Mouse (Mus musculus): ENCODE data around the gene Ift81. TPM values are rescaled to one million over a fixed set of nuclear protein-coding genes. Genes with fewer than 3 reads are reported as not detected.
"Not testable (repeated sequence)": the region's sequence is repeated elsewhere in the genome, so short reads cannot be mapped to it uniquely, and the experiment has no call there.

The Ift81 gene
- polyA plus RNA-seq (2016; fragmentation: Nextera tagmentation; extraction: Ambion mirVana) = 25.2 and 30.0 TPM in 2 replicates

DNA sequence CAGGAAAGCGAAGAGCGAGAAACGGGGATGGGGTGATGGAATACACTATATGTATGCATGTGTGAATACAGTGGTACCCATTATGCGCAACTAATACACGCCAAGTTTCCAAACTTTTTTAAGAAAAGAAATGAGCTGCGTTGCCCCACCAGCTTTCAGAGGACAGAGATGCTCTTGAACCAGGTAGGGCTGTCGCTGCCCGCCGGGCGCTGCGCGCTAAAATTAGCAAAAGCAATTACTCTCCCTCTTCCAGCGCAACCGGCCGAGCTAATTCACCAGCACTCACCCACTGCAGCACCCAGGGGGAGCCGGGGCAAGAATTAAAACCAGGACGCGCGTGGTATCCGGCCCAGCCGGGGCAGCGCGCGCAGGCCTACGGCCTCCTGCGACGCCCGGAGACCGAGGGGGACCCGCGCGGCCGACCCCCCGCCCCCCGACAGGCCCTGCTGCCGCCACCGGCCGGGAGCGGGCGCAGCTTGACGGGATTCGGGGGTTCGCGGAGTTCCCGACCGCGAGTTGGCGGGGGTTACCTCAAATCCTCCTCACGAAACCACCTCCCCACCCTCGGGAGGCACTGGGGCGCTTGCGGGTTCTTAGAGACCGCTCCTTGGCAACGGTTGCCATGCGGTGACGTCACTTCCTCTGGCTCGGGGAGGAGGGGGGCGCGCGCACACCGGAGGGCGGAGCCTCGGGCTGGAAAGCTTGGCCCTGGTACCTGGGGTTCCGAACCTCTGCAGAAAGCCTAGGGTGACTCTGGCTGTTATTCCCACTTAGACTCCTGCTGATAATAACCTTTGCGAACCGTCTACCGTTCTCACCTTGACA, at the start of gene Ift81:
Ift81 (minus strand) TSS at position 611 of the 825 bp plus-strand sequence.
- Histone ChIP-seq H3K36me3 (peaks cover 8% of the 10 kb centered on the region), H3K4me3 (peak within 1 kb of the TSS; percentile 89), H3K4me1 (replicated peaks) (peaks cover 24% of the 10 kb centered on the region), H3K27ac (ENCODE audit: poor library complexity, severe bottlenecking) (peak within 1 kb of the TSS; percentile 94), H3K9ac (peak within 1 kb of the TSS; percentile 93), H3K4me2 (peak within 1 kb of the TSS; percentile 82), H3K27me3 (replicated peaks) (no peaks in the 10 kb centered on the region), H3K9me3 (replicated peaks) (no peaks in the 10 kb centered on the region)
- 3% methylated on average over 53 of the region's 67 CpGs for WGBS
- ATAC-seq (ENCODE audit: insufficient number of reproducible peaks, low FRiP score) = peak; percentile 95

- H3K9me3 ChIP-seq (replicated peaks) = no peaks in the 10 kb centered on the region
- no peaks in the 10 kb centered on the region for H3K27me3 ChIP-seq (replicated peaks)
- no peak overlapping the region for H3K4me2 ChIP-seq
- no peak for ATAC-seq (ENCODE audit: insufficient number of reproducible peaks, low FRiP score)
- H3K4me3 ChIP-seq = no peak overlapping the region
- no peaks in the 10 kb centered on the region for H3K36me3 ChIP-seq
- H3K27ac ChIP-seq (ENCODE audit: poor library complexity, severe bottlenecking) = 0 out of 2 replicates have a peak overlapping the region, but pooled peaks have one; percentile 3
- peaks cover 8% of the 10 kb centered on the region for H3K4me1 ChIP-seq (replicated peaks)
- 96% methylated on average over 6 of the region's 6 CpGs for WGBS
- no peak overlapping the region for H3K9ac ChIP-seq
Observed at GRCm38 (mm10) chr5:122662501-122662900, 48.2 kb upstream of the Ift81 start.

GRCm38 (mm10) chr5:122656808-122657207, 42.5 kb upstream of the Ift81 start:
- no peak overlapping the region for H3K9ac ChIP-seq
- no peaks in the 10 kb centered on the region for H3K27me3 ChIP-seq (replicated peaks)
- peaks cover 25% of the 10 kb centered on the region for H3K4me1 ChIP-seq (replicated peaks)
- no peak overlapping the region for H3K4me3 ChIP-seq
- H3K4me2 ChIP-seq = no peak overlapping the region
- ATAC-seq (ENCODE audit: insufficient number of reproducible peaks, low FRiP score) = no peak
- 92% methylated on average over 12 of the region's 12 CpGs for WGBS
- no peaks in the 10 kb centered on the region for H3K9me3 ChIP-seq (replicated peaks)
- H3K36me3 ChIP-seq = no peaks in the 10 kb centered on the region
- H3K27ac ChIP-seq (ENCODE audit: poor library complexity, severe bottlenecking) = no peak overlapping the region

- Histone ChIP-seq H3K4me1 (replicated peaks) (peaks cover 27% of the 10 kb centered on the region), H3K9me3 (replicated peaks) (no peaks in the 10 kb centered on the region), H3K27me3 (replicated peaks) (no peaks in the 10 kb centered on the region), H3K27ac (ENCODE audit: poor library complexity, severe bottlenecking) (peak overlapping the region; percentile 17; the same call in 1 of the 2 replicates), H3K4me2 (no peak overlapping the region), H3K4me3 (no peak overlapping the region), H3K36me3 (no peaks in the 10 kb centered on the region), H3K9ac (no peak overlapping the region)
- WGBS = 55% methylated on average over 5 of the region's 5 CpGs
- peak; percentile 60; the same call in 1 of the 2 replicates for ATAC-seq (ENCODE audit: insufficient number of reproducible peaks, low FRiP score)
Observed at GRCm38 (mm10) chr5:122654268-122654573, 39.9 kb upstream of the Ift81 start.

DNA sequence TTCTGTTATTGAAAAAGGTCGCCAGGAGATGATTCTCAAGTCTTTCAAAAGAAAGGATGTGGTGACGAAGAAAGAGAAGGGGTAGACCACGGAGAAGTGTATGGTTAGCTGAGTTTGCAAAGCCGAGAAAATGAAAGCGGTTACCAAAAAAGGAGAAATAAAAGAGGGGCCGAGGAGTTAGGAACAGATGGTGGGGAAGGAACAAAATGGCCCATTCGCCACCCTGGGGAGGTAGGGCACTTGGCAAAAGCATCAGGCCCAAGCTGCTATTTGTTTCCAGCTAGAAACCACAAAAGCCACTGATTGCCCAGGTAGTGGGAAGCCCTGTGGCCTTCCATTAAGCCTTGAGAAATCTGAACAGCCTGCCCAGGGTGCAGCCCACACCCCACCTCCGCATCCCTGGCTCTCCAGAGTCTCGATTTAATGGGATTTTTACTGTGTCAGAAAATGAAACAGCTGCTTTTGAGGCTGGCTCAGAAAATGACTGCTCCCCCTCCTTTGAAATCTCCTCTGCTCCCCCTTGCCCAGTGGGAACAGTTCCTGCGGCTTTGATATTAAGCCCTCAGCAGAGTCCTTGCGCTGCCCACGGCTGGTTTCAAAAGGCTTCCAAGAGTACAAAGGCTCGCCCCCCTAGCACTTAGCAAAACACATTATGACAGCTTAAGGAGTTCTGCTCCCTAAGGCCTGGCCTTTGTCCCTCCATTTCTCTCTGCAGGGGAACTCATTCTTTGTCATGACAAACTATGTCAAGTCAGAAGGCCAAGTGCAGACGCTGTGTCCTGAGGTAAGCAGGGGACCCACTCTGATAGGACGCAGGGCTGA, 39.3 kb upstream of the Ift81 start:
- no peak; the same call in 1 of the 2 replicates for ATAC-seq (ENCODE audit: insufficient number of reproducible peaks, low FRiP score)
- Histone ChIP-seq H3K27me3 (replicated peaks) (no peaks in the 10 kb centered on the region), H3K36me3 (no peaks in the 10 kb centered on the region), H3K9me3 (replicated peaks) (no peaks in the 10 kb centered on the region), H3K27ac (ENCODE audit: poor library complexity, severe bottlenecking) (peak overlapping the region; percentile 17; the same call in 1 of the 2 replicates), H3K4me1 (replicated peaks) (peaks cover 27% of the 10 kb centered on the region), H3K4me3 (no peak overlapping the region), H3K9ac (no peak overlapping the region), H3K4me2 (peak overlapping the region; percentile 44; the same call in 1 of the 2 replicates)
- WGBS = 60% methylated on average over 15 of the region's 15 CpGs

DNA sequence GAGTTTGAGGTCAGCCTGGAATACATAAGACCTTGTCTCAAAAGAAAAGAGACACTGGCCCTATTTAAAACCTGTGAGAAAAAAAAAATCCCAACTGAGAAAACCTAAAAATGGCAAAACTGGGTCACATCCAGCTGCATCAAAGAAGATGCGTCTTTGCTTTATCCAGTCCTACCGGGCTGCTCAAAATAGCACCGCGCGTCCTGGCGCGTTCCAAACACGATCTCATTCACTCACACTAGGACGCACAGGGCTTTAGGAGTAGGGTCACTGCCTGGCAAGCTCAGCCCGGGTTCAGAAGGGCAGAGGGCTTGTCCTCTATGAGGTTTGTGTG, 38.8 kb upstream of the Ift81 start:
- Histone ChIP-seq H3K9me3 (replicated peaks) (peaks cover 2% of the 10 kb centered on the region; the same call in 1 of the 2 replicates), H3K4me2 (peak overlapping the region; percentile 44), H3K9ac (no peak overlapping the region), H3K27me3 (replicated peaks) (no peaks in the 10 kb centered on the region), H3K4me3 (no peak overlapping the region), H3K4me1 (replicated peaks) (peaks cover 27% of the 10 kb centered on the region), H3K27ac (ENCODE audit: poor library complexity, severe bottlenecking) (0 out of 2 replicates have a peak overlapping the region, but pooled peaks have one; percentile 17), H3K36me3 (no peaks in the 10 kb centered on the region)
- WGBS = 54% methylated on average over 10 of the region's 10 CpGs
- no peak for ATAC-seq (ENCODE audit: insufficient number of reproducible peaks, low FRiP score)

DNA sequence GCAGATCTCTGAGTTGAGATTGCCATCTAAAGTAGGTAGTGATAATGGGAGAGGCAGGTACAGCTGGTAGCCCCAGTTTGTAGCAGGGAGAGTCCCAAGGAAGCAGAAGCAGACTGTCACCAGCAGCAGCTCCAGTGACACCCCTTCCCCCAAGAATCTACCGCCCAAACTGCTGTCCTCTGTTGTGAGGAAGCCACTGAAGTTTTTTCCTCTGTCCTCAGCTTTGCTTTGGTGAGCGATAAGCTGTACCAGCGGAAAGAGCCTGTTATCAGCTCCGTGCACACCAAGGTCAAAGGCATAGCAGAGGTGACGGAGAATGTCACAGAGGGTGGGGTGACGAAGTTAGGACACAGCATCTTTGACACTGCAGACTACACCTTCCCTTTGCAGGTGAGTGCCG, 38.2 kb upstream of the Ift81 start:
- Histone ChIP-seq H3K27ac (ENCODE audit: poor library complexity, severe bottlenecking) (peak overlapping the region; percentile 71), H3K4me3 (no peak overlapping the region), H3K36me3 (no peaks in the 10 kb centered on the region), H3K27me3 (replicated peaks) (no peaks in the 10 kb centered on the region), H3K4me1 (replicated peaks) (peaks cover 27% of the 10 kb centered on the region), H3K9me3 (replicated peaks) (peaks cover 4% of the 10 kb centered on the region; the same call in 1 of the 2 replicates), H3K9ac (peak overlapping the region; percentile 53), H3K4me2 (peak overlapping the region; percentile 44)
- peak; percentile 89 for ATAC-seq (ENCODE audit: insufficient number of reproducible peaks, low FRiP score)
- WGBS = 9% methylated on average over 7 of the region's 7 CpGs

DNA sequence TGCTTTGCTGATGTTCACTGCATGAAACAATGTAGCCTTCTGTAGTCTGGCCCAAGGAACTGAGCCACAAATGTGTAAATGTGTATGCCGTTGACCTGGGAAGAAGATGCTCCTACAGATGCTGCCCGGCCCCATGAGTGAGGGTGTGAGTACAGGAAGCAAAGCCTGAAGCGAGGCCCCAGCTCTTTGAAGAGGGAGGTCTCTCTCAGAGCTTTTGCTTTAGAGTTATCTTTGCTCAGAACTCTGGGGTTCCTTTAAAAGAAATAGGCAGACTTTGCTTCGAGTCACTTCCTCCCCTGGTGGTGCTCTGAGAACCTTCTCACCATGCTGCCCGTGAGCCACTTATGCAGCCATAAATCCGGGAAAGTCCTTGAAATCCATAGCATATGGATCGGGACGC, 35.8 kb upstream of the Ift81 start:
- Histone ChIP-seq H3K27me3 (replicated peaks) (no peaks in the 10 kb centered on the region), H3K9ac (no peak overlapping the region), H3K27ac (ENCODE audit: poor library complexity, severe bottlenecking) (no peak overlapping the region), H3K4me3 (no peak overlapping the region), H3K9me3 (replicated peaks) (peaks cover 4% of the 10 kb centered on the region; the same call in 1 of the 2 replicates), H3K4me2 (no peak overlapping the region), H3K36me3 (no peaks in the 10 kb centered on the region), H3K4me1 (replicated peaks) (peaks cover 40% of the 10 kb centered on the region)
- 89% methylated on average over 8 of the region's 8 CpGs for WGBS
- ATAC-seq (ENCODE audit: insufficient number of reproducible peaks, low FRiP score) = no peak

DNA sequence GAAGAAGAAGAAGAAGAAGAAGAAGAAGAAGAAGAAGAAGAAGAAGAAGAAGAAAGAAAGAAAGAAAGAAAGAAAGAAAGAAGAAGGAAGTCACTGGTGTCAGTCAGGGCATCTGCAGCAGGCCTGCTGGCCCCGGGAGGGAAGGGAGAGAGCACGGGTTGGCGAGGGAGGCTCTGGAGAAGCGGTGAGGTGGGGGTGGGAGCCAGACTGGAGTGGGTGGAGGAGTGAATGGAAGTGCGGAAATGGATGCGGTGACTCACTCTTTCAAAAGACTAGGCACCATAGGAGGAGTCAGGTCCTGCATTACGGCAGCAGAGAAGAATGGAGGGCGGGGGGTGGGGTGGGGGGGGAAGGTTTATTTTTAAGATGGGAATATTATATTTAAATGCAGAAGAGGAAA, 34.9 kb upstream of the Ift81 start:
- no peak overlapping the region for H3K9ac ChIP-seq
- no peaks in the 10 kb centered on the region for H3K36me3 ChIP-seq
- peaks cover 43% of the 10 kb centered on the region for H3K4me1 ChIP-seq (replicated peaks)
- no peak overlapping the region for H3K4me2 ChIP-seq
- no peak for ATAC-seq (ENCODE audit: insufficient number of reproducible peaks, low FRiP score)
- H3K4me3 ChIP-seq = no peak overlapping the region
- H3K27ac ChIP-seq (ENCODE audit: poor library complexity, severe bottlenecking) = no peak overlapping the region
- WGBS = 48% methylated on average over 8 of the region's 8 CpGs
- H3K9me3 ChIP-seq (replicated peaks) = peaks cover 4% of the 10 kb centered on the region; the same call in 1 of the 2 replicates
- no peaks in the 10 kb centered on the region for H3K27me3 ChIP-seq (replicated peaks)

- not testable (repeated sequence) for H3K9me3 ChIP-seq (replicated peaks); H3K27me3 ChIP-seq (replicated peaks); H3K9ac ChIP-seq; H3K4me2 ChIP-seq; ATAC-seq (ENCODE audit: insufficient number of reproducible peaks, low FRiP score); H3K4me3 ChIP-seq; H3K36me3 ChIP-seq; H3K27ac ChIP-seq (ENCODE audit: poor library complexity, severe bottlenecking)
- WGBS = 88% methylated on average over 14 of the region's 14 CpGs
- peaks cover 35% of the 10 kb centered on the region for H3K4me1 ChIP-seq (replicated peaks)
Observed at GRCm38 (mm10) chr5:122647952-122648374, 33.6 kb upstream of the Ift81 start.

GRCm38 (mm10) chr5:122647256-122647924, 33.1 kb upstream of the Ift81 start:
- Histone ChIP-seq H3K27ac (ENCODE audit: poor library complexity, severe bottlenecking) (no peak overlapping the region), H3K4me3 (no peak overlapping the region), H3K4me2 (no peak overlapping the region), H3K36me3 (no peaks in the 10 kb centered on the region), H3K9me3 (replicated peaks) (peaks cover 4% of the 10 kb centered on the region; the same call in 1 of the 2 replicates), H3K27me3 (replicated peaks) (no peaks in the 10 kb centered on the region), H3K9ac (no peak overlapping the region), H3K4me1 (replicated peaks) (peaks cover 29% of the 10 kb centered on the region)
- WGBS = 64% methylated on average over 9 of the region's 9 CpGs
- no peak for ATAC-seq (ENCODE audit: insufficient number of reproducible peaks, low FRiP score)
